Mouse (Mus musculus) heart, adult 11 months (tissue): ENCODE data around the gene Fbxw8.

Experiments used
- DNase-seq: peaks from one replicate; pipeline ENCODE4 v3.0.0; 2022

The Fbxw8 gene

DNA sequence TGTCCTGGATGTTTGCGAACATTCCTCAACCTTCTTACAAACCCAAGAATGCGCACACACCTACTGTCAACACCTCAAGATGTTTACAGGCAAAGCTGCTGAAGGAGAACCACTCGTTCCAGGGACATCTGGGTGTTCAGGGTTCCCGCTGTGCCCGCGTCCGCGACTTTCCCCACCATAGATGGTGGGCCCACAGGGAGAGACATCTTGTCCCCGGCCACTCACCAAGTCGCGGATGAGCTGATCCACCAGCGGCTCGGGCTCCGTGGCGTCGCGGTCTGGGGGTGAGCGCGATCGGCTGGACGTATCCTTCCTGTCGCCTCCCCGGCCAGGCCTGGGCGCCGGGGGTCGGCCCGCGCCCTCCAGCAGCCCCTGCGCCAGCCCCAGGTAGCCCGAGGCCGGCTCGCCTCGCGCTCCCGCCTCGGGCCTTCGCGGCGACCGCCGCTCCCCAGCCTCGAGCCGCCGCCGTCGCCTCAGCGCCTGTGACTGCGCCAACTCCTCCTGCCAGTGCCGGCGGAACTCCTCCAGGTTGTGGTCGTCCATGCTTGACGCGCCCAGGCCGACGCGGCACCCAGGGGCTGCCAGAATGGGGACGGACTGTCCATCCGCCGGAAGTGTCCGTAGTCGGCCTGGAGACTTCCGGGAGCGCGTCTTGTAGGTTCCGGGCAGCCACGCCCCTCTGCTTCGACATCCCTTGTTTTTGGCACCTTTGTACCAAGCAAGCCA, at the start of gene Fbxw8:
Gene Fbxw8 (minus strand): TSS at position 626 of the 726 bp plus-strand sequence.
- DNase-seq, result peak; percentile 98

DNA sequence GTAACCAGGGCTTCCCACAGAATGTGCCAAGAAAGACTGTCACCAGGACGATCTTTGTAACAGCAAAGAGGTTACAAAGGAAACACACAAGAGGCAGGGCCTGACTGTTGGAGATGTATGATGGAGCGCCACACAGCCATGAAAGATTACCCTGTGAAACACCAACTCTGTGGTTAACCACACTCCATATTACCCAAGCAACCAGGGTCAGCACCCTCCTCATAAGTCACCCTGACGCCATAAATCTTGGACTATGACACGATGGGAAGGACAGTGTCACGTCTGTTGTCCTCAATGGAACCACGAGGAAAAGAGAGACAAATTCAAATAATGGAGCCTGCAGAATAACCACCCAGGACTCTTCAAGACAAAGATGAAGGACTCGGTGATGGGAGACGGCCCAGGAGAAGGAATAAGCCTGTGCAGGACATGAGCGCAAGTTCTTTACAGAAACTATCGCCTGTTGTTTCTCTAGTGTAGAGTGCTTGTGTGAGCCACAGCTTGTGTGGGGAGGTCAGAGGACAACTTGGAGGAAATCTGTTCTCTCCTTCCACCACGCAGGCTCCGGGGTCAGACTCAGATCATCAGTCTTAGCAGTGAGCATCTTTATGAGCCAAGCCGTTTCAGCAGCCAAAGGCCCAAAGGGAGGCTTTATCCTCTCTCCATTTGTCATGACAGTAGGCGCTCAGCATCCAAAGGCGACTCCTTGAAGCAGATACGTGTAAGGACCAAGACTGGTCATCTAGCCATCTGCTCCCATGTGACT, 49.6 kb upstream of the Fbxw8 start:
- no peak for DNase-seq

DNA sequence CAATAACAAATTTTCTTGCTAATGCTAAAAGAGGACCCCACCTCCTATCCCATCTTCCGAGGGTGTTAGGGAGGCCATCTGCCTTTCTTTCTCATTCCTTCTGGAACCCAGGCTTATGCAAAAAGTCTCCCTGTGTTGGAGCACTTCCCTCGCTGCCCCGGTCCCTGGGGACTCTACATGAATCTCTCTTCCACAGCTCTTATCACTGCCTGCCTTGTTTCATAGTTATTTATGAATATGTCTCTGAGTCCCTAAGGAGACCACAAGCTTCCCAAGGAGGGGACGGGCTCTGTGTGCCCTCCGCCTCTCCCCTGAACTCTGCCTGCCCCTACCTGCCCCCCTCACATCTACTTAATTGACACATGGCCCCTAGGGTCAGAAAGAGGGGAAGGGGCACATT, 44.4 kb upstream of the Fbxw8 start:
- peak; percentile 92 for DNase-seq

DNA sequence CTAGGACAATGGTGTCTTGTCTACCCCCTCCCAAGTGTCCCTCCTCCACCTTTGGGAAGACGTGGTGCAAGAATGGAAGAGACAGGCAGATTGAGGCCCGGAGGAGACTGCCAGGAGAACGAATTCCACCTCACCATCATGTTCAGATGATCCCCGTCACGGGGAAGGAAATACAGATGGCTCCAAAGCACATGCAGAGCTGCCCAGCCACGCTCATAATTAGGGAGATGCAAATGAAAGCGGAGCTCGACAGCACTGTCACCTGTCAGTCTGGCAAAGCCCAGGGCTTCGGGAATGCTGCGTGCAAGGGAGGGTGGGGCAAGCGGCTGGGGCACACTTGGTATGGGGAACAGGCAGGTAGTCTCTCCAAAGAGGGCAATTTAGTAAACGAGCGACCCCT, 42.2 kb upstream of the Fbxw8 start:
- DNase-seq, result no peak

DNA sequence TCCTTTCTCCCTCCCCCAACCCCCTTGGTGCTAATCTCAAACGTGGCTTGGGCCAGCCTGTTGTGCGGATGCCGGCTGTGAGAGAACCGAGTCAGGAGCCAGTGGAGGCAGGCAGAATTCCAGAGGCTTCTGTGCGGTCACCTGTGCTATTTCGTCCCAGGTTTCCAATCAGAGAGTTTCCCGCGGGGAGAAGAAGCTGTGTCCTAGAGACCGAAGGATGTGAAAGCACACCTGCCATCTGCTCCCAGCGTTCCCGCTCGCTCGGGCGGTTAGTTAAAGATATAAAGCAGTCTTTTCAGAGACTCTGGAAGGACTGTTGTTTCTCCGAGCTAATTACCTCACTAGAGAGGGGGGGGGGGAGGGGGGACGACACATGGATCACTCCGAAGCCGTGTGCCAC, 37.0 kb upstream of the Fbxw8 start:
- no peak for DNase-seq

DNA sequence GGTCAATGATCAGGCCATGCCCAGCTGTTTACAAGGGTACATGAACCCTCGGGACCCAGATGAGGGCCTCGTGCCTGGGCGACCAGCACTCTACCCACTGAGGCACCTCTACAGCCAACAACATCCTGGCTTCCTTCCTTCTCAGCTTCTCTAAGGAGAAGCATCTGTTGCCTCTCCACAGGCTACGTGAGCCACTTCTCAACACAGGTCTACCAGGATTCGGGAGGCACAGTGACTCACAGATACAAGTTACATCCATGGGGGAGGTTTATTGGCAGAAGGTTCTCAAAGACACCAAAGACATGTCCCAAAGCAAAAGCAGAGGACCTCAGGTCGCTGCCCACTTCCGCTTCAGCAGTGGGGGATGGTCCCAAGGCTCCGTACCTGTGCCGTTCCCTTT, 35.2 kb upstream of the Fbxw8 start:
- no peak for DNase-seq

DNA sequence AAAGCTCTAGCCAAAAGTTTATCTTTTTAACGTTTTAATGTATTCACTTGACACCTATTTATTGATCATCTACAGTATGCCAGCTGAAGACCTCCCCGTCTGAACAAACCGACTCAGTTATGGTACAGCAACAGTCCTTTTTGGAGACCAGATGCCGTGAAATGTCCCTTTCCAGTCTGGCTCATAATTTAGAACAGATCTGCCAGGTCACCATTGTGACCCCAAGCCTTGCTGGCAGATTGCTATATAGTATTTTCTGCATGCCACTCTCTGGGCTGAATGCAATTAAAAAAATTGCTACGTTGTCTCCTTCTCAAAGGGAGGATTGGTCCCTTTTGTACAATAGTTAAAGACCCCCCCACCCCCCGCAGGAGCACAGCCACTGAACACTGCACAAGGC, 33.1 kb upstream of the Fbxw8 start:
- DNase-seq, result no peak

DNA sequence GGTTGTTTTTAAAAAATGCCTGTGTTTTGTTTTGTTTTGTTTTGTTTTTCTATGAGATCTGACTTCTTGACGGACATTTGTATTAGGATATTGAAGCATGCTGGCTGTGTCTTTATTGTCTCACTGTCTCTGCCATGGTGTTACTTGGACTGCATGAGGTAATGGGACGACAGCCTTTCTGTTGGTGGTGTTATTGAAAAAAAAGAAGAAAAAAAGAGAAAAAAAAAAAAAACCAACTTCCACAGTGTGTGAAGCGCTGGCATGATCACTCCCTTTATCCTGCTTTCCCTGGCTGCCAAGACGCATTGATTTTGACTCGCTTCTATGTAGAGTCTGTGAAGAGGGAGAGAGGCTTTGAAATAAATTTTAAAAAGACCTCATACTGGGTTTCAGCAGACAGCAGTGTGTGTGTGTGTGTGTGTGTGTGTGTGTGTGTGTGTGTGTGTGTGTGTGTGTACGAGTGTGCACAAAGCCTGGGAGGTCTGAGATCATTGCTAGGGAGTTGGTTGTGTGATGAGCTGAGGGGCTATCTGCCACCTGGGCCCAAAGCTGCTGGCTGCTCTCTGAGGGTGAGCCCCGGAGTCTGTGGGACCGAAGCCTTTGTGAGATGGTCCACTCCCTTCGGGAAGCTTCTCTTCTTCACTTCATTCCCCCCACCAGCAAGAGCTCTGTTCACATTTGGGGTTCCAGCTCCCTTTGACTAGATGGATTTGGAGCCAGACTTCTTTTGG, 31.8 kb upstream of the Fbxw8 start:
- no peak for DNase-seq

DNA sequence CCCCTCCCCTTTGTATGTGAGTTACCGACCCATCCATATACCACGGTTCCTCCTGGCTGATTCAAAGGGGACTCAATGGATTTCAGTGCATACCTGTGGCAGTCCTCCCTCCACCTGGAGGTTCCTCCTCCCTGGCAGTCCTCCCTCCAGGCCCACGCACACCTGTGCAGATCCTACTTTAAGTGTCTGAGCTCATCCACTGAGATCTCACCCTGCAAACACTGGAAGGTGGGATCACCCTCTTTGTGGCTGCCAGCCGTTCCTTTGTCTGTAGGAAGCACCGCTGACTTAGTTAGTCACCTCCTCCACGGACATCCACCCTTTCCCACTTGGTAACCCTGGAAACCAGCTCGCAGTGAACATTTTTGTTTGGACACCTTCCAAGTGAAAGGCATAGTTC, 22.4 kb upstream of the Fbxw8 start:
- DNase-seq, result no peak

DNA sequence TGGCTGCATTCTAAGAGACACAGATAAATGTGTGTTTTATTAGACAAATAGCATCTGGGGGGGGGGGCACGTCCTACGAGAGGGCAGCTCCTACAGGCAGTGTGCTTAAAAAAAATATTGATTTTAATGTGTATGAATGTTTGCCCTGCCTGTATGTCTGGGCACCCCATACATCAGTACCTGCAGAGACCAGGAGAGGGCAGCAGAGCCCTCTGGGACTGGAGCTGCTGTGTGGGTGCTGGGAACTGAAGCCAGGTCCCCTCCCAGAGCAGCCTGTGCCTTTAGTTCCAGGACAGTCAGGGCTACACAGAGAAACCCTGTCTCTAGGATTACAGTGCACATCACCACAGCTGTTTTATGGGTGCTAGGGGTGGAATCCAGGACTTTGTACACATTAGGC, 19.9 kb upstream of the Fbxw8 start:
- DNase-seq, result no peak

DNA sequence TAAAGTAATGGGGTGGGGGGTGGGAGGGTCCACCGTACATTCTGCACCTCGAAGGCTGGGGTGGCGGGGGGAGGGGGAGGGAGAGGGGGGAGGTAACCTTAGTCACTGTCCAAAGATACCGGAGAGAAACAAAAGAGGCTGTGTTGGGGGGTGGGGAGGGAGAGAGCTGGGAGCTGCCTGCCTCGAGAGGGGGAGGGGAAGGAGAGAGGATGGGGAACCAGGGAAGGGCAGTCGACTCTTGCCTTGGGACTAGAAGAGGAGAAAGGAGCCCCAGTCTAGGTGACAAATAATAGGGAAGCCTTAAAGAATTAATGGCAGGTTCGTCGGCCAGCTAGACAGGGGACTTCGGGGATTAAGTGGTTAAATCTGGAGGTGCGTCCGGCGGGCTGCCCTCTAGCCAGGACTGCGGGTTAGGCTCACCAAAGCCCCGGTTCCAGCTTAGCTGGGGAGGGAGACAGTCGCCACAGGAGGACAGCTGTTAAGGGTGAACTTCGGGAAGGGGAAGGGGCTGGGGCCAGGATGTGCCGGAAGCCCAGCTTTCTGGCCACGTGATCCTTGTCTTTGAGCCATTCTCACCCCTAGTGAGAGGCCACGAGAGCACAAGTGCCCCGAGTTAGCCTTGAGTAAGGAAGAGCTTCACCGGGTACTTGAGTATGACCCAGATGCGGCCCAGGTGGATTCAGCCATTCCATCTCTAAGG, 19.2 kb upstream of the Fbxw8 start:
- no peak for DNase-seq

DNA sequence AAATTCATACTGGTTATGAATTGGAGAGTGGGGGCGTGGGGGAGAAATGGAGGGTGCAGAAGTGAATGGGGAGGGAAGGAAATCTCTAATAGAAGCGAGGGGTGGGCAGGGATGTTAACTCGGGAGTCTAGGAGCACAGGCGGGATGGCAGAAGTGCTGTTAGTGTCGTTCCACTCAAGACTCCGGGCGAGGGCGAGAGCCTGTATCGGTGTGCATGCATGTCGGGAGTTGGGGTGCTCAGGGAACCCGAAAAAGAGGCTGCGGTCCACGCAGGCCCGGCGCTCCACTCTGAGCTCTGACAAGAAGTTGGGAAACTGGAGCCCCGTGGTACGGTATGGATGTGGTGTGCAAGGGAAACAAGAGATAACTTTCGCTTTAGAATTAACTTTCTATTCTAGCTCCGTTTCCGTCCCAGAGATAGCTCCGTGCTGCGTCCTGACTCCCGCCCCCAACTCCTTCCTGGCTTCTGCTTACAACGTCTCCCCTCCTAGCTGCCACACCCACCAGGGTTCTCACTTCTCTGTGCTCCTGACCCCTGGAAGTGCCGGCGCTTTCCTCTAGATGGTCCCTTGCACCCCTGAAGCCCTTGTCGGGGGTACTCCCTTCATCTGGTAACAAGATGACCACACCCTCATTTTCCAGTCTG, 16.9 kb upstream of the Fbxw8 start:
- DNase-seq, result peak; percentile 93

DNA sequence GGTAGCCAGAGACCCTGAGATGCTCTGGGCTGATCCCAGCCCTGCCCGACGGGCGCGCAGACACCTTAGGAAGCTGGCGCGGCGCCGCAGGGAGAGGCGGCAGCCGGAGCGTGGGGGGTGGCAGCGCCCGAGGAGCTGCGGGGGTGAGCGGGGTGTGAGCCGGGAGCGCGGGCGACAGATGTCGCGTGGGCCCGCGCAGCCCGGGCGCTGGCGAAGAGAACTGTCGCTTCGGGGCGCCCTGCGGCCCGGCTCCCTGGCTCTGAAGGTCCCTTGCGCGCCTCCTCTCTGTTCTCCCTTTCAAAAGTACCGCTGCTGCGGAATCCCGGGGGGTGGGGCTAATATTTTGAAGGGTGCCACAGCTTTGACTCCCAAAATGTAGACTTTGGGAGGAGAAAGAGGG, 16.4 kb upstream of the Fbxw8 start:
- no peak for DNase-seq

DNA sequence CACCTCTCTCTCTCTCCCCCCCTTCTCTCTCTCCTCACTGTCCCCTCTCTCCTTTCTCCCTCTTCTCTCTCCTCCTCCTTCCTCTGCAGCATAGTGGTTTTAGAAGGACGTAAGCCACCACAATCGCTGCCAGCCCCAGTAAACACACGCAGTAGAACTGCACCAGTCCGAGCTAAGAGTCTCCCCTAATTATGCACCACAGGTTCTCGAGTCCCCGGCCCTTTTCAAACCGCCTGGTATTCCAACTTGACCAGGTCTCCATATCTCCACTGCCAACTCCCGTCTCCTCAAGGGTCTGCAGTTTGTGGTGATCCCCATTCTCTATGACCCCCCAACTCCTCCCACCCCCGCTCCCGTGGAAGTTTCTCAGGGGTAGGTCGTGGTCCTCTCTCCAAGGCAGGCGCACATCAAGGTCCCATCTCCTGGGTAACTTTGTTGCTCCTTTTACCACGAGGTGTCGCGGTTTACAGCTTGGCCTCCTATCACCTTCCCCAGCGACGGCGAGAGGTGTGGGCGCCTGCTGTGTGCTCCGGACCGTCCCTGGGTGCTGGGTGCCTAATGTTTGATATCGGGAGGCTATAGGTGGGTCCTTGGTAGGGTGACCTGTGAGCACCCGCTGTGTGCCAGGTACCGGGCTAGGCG, 15.7 kb upstream of the Fbxw8 start:
- peak; percentile 89 for DNase-seq

DNA sequence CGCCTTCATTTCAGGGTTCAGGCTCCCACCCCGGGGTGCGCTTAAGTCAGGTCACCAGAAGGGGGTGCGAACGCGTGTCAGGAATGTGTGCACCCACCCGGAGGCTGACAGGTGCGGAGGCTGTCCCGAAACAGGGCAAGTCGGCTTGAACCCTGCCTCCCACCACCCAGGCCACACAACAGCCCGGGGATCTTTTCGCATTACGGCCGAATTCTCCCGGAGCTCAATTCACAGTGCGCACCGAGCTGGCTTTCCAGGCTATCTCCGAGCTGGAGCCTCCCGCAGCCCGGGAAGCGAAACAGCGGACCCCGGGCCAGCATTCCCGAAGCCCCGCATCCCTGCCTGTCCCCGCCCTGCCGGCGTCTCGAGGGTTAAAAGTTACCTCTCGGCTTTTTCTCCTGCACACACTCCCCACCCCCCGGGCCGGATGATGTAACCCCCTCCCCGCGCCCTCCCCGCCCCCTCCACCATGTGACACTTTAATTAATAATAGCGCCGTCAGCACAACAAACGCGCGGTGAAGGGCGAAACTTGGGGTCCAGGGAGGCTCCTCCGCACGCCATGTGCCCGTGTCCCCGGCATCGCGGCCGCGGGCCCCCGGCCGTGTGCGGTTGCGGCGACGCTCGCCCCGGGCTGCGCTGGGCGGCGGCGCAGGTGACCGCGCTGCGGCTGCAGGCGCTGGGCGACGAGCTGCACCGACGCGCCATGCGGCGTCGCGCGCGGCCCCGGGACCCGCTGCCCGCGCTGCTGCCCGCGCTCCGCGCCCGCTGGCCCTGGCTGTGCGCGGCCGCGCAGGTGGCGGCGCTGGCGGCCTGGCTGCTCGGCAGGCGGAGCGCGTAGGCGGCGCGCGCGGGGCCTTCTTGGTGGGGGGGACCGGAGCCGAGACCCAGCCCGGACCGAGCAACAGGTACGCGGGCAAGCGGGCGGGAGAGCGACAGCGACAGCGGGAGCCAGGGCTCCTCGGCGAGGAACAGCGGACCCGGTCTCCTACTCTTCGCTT, 14.3 kb upstream of the Fbxw8 start:
- peak; percentile 93 for DNase-seq

DNA sequence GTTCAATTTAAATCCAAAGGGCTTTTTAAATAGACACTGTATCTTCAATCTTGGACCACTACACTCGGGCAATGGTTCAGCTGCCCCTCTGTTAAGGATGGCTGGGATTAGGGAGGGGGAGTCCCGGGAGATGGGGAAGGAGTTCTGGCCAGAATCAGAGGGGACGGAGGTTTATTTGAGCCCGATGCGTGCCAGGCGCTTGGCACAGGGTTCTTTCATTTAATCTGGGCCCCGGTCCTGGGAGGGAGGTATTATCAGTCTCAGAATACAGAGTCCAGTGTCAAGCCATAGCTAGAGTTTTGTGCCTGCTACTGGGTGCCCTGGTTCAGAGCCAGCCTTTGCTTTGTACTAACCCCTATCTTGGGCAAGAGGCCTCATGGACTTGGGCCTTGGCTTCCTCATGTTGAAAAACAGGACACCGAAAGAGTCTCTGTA, 12.3 kb upstream of the Fbxw8 start:
- peak; percentile 79 for DNase-seq

DNA sequence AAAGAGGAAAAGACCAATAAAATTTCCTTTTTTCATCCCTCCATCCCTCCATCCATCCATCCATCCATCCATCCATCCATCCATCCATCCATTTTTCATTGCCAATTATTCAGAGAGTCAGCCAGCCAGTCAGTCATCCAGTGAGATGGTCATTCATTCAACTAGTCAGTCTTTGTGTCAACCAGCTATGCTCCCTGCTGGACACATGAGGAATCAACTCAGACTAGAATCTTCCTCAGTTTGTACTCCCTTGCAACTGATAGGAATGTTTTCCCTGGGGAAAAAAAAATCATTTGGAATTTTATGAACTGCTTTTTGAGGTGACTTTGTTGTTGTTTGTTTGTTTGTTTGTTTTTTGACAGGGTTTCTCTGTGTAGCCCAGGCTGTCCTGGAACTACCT, 10.2 kb upstream of the Fbxw8 start:
- DNase-seq, result no peak

DNA sequence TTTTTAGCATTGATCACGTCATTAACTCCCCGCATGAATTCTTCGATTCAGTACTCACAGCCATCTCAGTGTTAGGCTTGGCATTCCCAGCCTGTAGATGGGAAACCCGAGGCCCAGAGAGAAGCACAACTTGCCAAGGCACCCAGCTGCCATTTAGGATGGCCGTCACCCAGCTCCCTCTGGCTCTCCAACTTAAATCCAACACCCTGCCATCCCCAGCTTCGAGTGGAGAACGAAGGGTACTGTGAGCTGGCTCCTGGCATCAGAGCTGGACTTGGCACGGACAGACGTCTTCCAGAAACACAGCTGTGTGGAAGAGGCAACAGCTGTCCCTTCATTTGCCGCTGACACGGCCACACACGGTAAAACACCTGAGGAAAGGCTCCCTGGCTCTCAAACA, 9.3 kb upstream of the Fbxw8 start, which contains the start of gene Hrk:
Gene Hrk (plus strand): TSS at position 68 of the 400 bp plus-strand sequence.
- no peak for DNase-seq

DNA sequence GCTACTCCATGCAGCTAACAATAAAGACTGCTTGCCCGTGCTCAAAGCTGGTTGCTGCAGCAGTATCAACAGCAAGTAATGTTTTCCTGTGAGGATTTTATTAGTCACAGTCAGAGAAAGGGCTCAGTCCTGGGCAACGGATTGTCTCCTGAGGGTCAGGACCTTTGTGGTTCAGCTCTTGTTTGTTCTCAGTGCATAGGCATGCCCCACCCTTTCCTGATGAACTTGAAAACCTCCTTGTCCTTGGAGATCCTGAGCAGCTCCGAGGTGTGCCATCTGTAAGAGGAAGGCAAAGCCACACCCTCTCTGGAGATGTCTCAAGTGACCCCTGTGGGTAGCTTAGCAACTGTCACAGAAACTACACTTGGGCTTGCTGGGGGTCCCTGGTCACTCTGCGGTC, 5.4 kb upstream of the Fbxw8 start:
- DNase-seq, result no peak

DNA sequence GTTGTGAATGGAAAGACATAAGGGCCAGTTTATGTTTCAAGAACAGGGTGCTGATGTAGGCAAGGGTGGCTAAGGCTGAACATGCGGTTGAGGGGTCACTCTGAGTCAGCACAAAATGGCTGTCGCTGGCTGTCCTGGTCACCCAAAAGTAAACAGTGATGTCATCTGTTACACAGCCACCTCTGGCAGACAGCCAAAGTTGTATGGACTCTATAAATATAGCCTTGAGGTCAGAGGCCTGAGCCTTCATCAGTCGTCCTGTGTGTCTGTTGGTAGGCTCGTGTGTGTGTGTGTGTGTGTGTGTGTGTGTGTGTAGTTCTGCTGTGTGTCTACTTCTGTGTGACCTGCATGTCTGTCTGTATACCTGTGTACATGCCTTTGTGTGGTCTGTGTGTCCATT, 1.7 kb upstream of the Fbxw8 start:
- DNase-seq, result no peak

DNA sequence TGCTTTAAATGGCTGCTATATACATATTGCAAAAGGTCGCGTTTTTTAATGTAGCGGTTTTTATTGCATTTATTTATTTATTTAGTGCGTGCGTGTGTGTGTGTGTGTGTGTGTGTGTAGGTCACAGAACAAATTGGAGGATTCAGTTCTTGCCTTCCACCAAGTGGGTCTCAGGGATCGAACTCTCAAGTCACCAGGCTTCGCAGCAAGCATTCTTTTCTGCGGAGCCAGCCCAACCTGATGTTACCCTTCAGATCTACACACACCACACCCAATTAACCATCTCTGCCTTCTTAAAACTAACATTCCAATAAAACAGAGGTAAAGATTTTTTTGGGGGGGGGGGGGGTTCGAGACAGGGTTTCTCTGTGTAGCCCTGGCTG, 292 bp upstream of the Fbxw8 start:
- DNase-seq, result no peak
